Mouse (Mus musculus): ENCODE measurements around the gene Jph4. TPM values are rescaled to one million over a fixed set of nuclear protein-coding genes. Genes with fewer than 3 reads are reported as not detected.

Jph4 gene
- total and polyA plus RNA-seq, 2 experiments = not detected

- Histone ChIP-seq H3K27me3 (ENCODE audit: control insufficient read depth, insufficient read depth, low read length) (no peaks in the 10 kb centered on the region), H3K36me3 (ENCODE audit: control insufficient read depth, insufficient read depth, low read length) (no peaks in the 10 kb centered on the region), H3K4me1 (ENCODE audit: control insufficient read depth, insufficient read depth, low read length) (peaks cover 8% of the 10 kb centered on the region), H3K27ac (replicated peaks; ENCODE audit: insufficient read depth, low read depth, low read length) (no peak overlapping the region), H3K4me3 (ENCODE audit: insufficient read depth, low read depth, low read length) (no peak overlapping the region), H3K9ac (ENCODE audit: low read depth, low read length) (no peak overlapping the region), H3K79me2 (ENCODE audit: control insufficient read depth, insufficient read depth, low read length) (no peaks in the 10 kb centered on the region)
- 64% methylated on average over 6 of the region's 6 CpGs for WGBS
- DNase-seq (ENCODE audit: extremely low read depth, low read depth, low spot score) = no peak
- TF ChIP-seq CTCF (IDR thresholded peaks at IDR 0.05; ENCODE audit: low read depth, low read length) (no peak), POLR2A (IDR thresholded peaks at IDR 0.05; ENCODE audit: extremely low read depth, insufficient read depth, low read length) (no peak)
Observed at GRCm38 (mm10) chr14:55076224-55076623, 40.5 kb downstream of the Jph4 start.

- no peak overlapping the region for H3K4me3 ChIP-seq (ENCODE audit: insufficient read depth, low read depth, low read length)
- 0 out of 2 replicates have a peak, but pooled peaks cover 2% of the 10 kb centered on the region for H3K36me3 ChIP-seq (ENCODE audit: control insufficient read depth, insufficient read depth, low read length)
- H3K79me2 ChIP-seq (ENCODE audit: control insufficient read depth, insufficient read depth, low read length) = no peaks in the 10 kb centered on the region
- H3K4me1 ChIP-seq (ENCODE audit: control insufficient read depth, insufficient read depth, low read length) = no peaks in the 10 kb centered on the region
- no peaks in the 10 kb centered on the region for H3K27me3 ChIP-seq (ENCODE audit: control insufficient read depth, insufficient read depth, low read length)
- TF ChIP-seq POLR2A (IDR thresholded peaks at IDR 0.05; ENCODE audit: extremely low read depth, insufficient read depth, low read length) (no peak), CTCF (IDR thresholded peaks at IDR 0.05; ENCODE audit: low read depth, low read length) (no peak)
- DNase-seq (ENCODE audit: extremely low read depth, low read depth, low spot score) = no peak
- 97% methylated on average over 12 of the region's 12 CpGs for WGBS
- H3K9ac ChIP-seq (ENCODE audit: low read depth, low read length) = no peak overlapping the region
- no peak overlapping the region for H3K27ac ChIP-seq (replicated peaks; ENCODE audit: insufficient read depth, low read depth, low read length)
Observed at GRCm38 (mm10) chr14:55074416-55074815, 42.3 kb downstream of the Jph4 start.

GRCm38 (mm10) chr14:55071756-55072155 is 45.0 kb downstream of the Jph4 start:
- Histone ChIP-seq H3K79me2 (ENCODE audit: control insufficient read depth, insufficient read depth, low read length) (no peaks in the 10 kb centered on the region), H3K9ac (ENCODE audit: low read depth, low read length) (no peak overlapping the region), H3K4me1 (ENCODE audit: control insufficient read depth, insufficient read depth, low read length) (no peaks in the 10 kb centered on the region), H3K27ac (replicated peaks; ENCODE audit: insufficient read depth, low read depth, low read length) (no peak overlapping the region), H3K4me3 (ENCODE audit: insufficient read depth, low read depth, low read length) (no peak overlapping the region), H3K36me3 (ENCODE audit: control insufficient read depth, insufficient read depth, low read length) (peaks cover 5% of the 10 kb centered on the region; the same call in 1 of the 2 replicates), H3K27me3 (ENCODE audit: control insufficient read depth, insufficient read depth, low read length) (no peaks in the 10 kb centered on the region)
- DNase-seq (ENCODE audit: extremely low read depth, low read depth, low spot score) = no peak
- TF ChIP-seq CTCF (IDR thresholded peaks at IDR 0.05; ENCODE audit: low read depth, low read length) (no peak), POLR2A (IDR thresholded peaks at IDR 0.05; ENCODE audit: extremely low read depth, insufficient read depth, low read length) (no peak)
- WGBS = 78% methylated on average over 19 of the region's 19 CpGs

GRCm38 (mm10) chr14:55066042-55066441 is 50.7 kb downstream of the Jph4 start:
- Histone ChIP-seq H3K79me2 (ENCODE audit: control insufficient read depth, insufficient read depth, low read length) (no peaks in the 10 kb centered on the region), H3K27me3 (ENCODE audit: control insufficient read depth, insufficient read depth, low read length) (no peaks in the 10 kb centered on the region), H3K4me3 (ENCODE audit: insufficient read depth, low read depth, low read length) (no peak overlapping the region), H3K27ac (replicated peaks; ENCODE audit: insufficient read depth, low read depth, low read length) (no peak overlapping the region), H3K9ac (ENCODE audit: low read depth, low read length) (no peak overlapping the region), H3K36me3 (ENCODE audit: control insufficient read depth, insufficient read depth, low read length) (peaks cover 5% of the 10 kb centered on the region; the same call in 1 of the 2 replicates), H3K4me1 (ENCODE audit: control insufficient read depth, insufficient read depth, low read length) (no peaks in the 10 kb centered on the region)
- TF ChIP-seq POLR2A (IDR thresholded peaks at IDR 0.05; ENCODE audit: extremely low read depth, insufficient read depth, low read length) = no peak
- TF ChIP-seq CTCF (IDR thresholded peaks at IDR 0.05; ENCODE audit: low read depth, low read length) = no peak
- no peak for DNase-seq (ENCODE audit: extremely low read depth, low read depth, low spot score)
- 95% methylated on average over 8 of the region's 8 CpGs for WGBS

- H3K27ac ChIP-seq (replicated peaks; ENCODE audit: insufficient read depth, low read depth, low read length) = no peak overlapping the region
- H3K9ac ChIP-seq (ENCODE audit: low read depth, low read length) = no peak overlapping the region
- WGBS = 91% methylated on average over 13 of the region's 13 CpGs
- H3K4me3 ChIP-seq (ENCODE audit: insufficient read depth, low read depth, low read length) = no peak overlapping the region
- H3K4me1 ChIP-seq (ENCODE audit: control insufficient read depth, insufficient read depth, low read length) = no peaks in the 10 kb centered on the region
- DNase-seq (ENCODE audit: extremely low read depth, low read depth, low spot score) = no peak
- H3K27me3 ChIP-seq (ENCODE audit: control insufficient read depth, insufficient read depth, low read length) = no peaks in the 10 kb centered on the region
- H3K36me3 ChIP-seq (ENCODE audit: control insufficient read depth, insufficient read depth, low read length) = peaks cover 5% of the 10 kb centered on the region; the same call in 1 of the 2 replicates
- no peaks in the 10 kb centered on the region for H3K79me2 ChIP-seq (ENCODE audit: control insufficient read depth, insufficient read depth, low read length)
- TF ChIP-seq POLR2A (IDR thresholded peaks at IDR 0.05; ENCODE audit: extremely low read depth, insufficient read depth, low read length) (no peak), CTCF (IDR thresholded peaks at IDR 0.05; ENCODE audit: low read depth, low read length) (no peak)
Observed at GRCm38 (mm10) chr14:55065391-55065790, 51.3 kb downstream of the Jph4 start.

- 87% methylated on average over 35 of the region's 35 CpGs for WGBS
Observed at GRCm38 (mm10) chr14:55064481-55065370, 52.0 kb downstream of the Jph4 start.

More at GRCm38 (mm10) chr14:55064481-55065370, 52.0 kb downstream of the Jph4 start:
- no peaks in the 10 kb centered on the region for H3K4me1 ChIP-seq (ENCODE audit: control insufficient read depth, insufficient read depth, low read length)
- no peak overlapping the region for H3K4me3 ChIP-seq (ENCODE audit: insufficient read depth, low read depth, low read length)
- no peak overlapping the region for H3K9ac ChIP-seq (ENCODE audit: low read depth, low read length)
- H3K27me3 ChIP-seq (ENCODE audit: control insufficient read depth, insufficient read depth, low read length) = no peaks in the 10 kb centered on the region
- no peak for DNase-seq (ENCODE audit: extremely low read depth, low read depth, low spot score)
- no peak overlapping the region for H3K27ac ChIP-seq (replicated peaks; ENCODE audit: insufficient read depth, low read depth, low read length)
- no peak for TF ChIP-seq CTCF (IDR thresholded peaks at IDR 0.05; ENCODE audit: low read depth, low read length)
- TF ChIP-seq POLR2A (IDR thresholded peaks at IDR 0.05; ENCODE audit: extremely low read depth, insufficient read depth, low read length) = no peak
- peaks cover 3% of the 10 kb centered on the region; the same call in 1 of the 2 replicates for H3K36me3 ChIP-seq (ENCODE audit: control insufficient read depth, insufficient read depth, low read length)
- H3K79me2 ChIP-seq (ENCODE audit: control insufficient read depth, insufficient read depth, low read length) = no peaks in the 10 kb centered on the region
